Mouse (Mus musculus): ENCODE measurements at regions not wholly inside any gene's neighbourhood (a gene's known extent, or its start where the extent isn't known, plus 50 kb on each side); places are given as distances from the start of the nearest gene placed in this dataset.

DNA sequence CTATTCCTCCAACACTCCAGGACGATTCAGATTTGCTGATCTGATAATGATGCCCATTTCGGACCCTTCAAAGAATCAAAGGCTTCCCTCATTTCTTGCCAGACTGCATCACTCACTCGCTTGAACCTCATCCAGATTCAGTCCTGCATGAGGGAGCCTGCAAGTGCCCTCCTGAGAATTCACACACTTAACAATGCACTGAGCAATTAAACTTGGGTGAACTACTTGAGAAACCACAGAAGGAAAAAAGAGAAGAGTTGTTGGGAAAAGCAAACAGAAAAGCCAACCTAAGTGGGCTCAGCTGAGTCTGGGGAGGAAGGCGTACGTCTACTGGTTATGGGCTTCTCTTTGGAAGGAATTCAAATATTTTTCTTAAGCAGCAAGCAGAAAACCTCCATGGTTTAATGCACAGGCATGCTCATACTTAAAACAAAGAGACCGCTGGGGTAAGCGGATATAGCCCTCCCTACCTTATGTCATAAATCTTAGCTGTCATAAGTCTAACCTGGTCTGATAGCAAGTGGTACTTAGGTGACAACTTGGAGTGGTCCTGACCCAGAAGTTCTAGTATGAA, 343.6 kb upstream of the Jmjd1c start:
- no peak for TF ChIP-seq POLR2AphosphoS5 (IDR thresholded peaks at IDR 0.05; ENCODE audit: insufficient replicate concordance, low read depth, low read length)
- no peak for TF ChIP-seq GATA2 (IDR thresholded peaks at IDR 0.05; ENCODE audit: borderline replicate concordance, low read depth, low read length)
- no peak for TF ChIP-seq CTCF (IDR thresholded peaks at IDR 0.05; ENCODE audit: low read depth, low read length)
- Histone ChIP-seq H3K4me3 (ENCODE audit: low read depth, low read length) (no peak overlapping the region), H3K36me3 (replicated peaks) (no peaks in the 10 kb centered on the region), H3K4me1 (ENCODE audit: insufficient read depth, low read depth, low read length) (no peaks in the 10 kb centered on the region), H3K9me3 (replicated peaks) (peaks cover 4% of the 10 kb centered on the region; the same call in 1 of the 2 replicates), H3K27me3 (ENCODE audit: insufficient read depth, low read length) (no peaks in the 10 kb centered on the region)
- ATAC-seq (ENCODE audit: extremely low read depth, insufficient number of reproducible peaks, low FRiP score, poor library complexity, severe bottlenecking) (no peak), DNase-seq (ENCODE audit: low spot score) (no peak)

DNA sequence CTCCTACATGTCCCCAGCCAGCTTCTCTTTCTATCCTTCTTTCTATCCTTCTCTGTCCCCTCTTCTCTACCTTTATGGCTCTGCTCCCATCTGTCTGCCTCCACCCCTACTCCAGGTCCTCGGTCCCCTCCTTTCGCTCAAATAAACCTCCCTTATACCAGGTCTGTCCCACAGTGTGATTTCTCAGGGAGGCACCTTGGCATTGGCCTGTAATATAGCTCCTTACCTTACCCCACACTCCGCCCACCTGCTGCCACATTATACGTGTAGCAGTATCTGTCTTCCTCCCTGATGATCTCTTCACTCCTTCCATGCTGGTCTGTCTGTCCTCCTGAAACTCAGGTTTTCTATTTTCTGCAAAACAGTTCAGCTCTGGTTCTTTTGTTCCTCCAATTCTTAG, 339.1 kb upstream of the Jmjd1c start:
- Histone ChIP-seq H3K9me3 (replicated peaks) (peaks cover 10% of the 10 kb centered on the region; the same call in 1 of the 2 replicates), H3K36me3 (replicated peaks) (no peaks in the 10 kb centered on the region), H3K27me3 (ENCODE audit: insufficient read depth, low read length) (no peaks in the 10 kb centered on the region), H3K4me1 (ENCODE audit: insufficient read depth, low read depth, low read length) (no peaks in the 10 kb centered on the region), H3K4me3 (ENCODE audit: low read depth, low read length) (no peak overlapping the region)
- DNase-seq (ENCODE audit: low spot score): no peak
- TF ChIP-seq GATA2 (IDR thresholded peaks at IDR 0.05; ENCODE audit: borderline replicate concordance, low read depth, low read length) (no peak), CTCF (IDR thresholded peaks at IDR 0.05; ENCODE audit: low read depth, low read length) (no peak), GATA1 (IDR thresholded peaks at IDR 0.05; ENCODE audit: borderline replicate concordance, low read length) (no peak), TAL1 (conservative IDR thresholded peaks at IDR 0.05; ENCODE audit: low read depth, low read length) (no peak), POLR2AphosphoS5 (IDR thresholded peaks at IDR 0.05; ENCODE audit: insufficient replicate concordance, low read depth, low read length) (no peak)
- ATAC-seq (ENCODE audit: extremely low read depth, insufficient number of reproducible peaks, low FRiP score, poor library complexity, severe bottlenecking): no peak

DNA sequence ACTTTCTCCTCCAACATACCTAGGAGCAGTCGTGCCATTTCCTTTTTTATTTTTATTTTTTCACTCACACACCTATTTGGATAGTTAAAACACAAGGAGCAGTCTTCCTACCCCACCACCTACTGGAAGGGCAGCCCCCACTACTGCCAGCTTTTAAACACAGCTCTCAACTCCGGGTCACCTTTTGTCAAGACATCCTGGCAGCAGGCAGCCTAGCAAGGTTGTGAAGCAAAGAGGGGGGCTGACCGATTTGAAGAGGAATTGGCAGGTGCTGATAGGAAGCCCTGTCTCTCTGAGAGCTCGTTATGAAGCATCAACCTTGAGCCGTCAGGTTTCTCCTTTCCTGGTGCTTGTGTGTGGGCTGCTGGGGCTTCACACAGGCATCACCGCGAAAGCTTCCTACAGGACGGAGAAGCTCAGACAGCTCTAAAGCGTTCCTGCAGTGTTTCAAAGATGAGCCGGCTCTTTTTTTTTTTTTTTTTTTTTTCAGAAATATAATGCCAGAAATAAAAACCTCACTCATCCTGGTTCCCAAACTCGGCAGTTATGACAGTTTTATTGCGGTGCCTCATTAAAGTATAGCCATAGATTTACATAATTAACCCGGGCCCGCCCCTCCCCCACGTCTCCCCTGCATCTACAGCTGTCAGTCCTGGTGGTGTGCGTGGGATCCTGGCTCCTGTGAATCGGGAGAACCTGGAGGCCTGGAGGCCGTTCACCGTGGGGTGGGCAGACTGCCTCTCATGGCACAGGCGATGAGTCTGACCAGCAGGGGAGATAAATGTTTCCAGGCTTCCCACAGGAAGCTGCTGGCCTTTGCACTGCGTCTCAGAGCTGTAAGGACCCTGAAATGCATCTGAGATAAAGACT, 325.5 kb upstream of the Jmjd1c start:
- Histone ChIP-seq H3K9me3 (replicated peaks) (peaks cover 14% of the 10 kb centered on the region), H3K4me3 (ENCODE audit: low read depth, low read length) (no peak overlapping the region), H3K36me3 (replicated peaks) (no peaks in the 10 kb centered on the region), H3K4me1 (ENCODE audit: insufficient read depth, low read depth, low read length) (no peaks in the 10 kb centered on the region), H3K27me3 (ENCODE audit: insufficient read depth, low read length) (no peaks in the 10 kb centered on the region)
- TF ChIP-seq POLR2AphosphoS5 (IDR thresholded peaks at IDR 0.05; ENCODE audit: insufficient replicate concordance, low read depth, low read length) (no peak), CTCF (IDR thresholded peaks at IDR 0.05; ENCODE audit: low read depth, low read length) (no peak), TAL1 (conservative IDR thresholded peaks at IDR 0.05; ENCODE audit: low read depth, low read length) (no peak), GATA2 (IDR thresholded peaks at IDR 0.05; ENCODE audit: borderline replicate concordance, low read depth, low read length) (no peak), GATA1 (IDR thresholded peaks at IDR 0.05; ENCODE audit: borderline replicate concordance, low read length) (no peak)
- DNase-seq (ENCODE audit: low spot score) (no peak), ATAC-seq (ENCODE audit: extremely low read depth, insufficient number of reproducible peaks, low FRiP score, poor library complexity, severe bottlenecking) (no peak)

DNA sequence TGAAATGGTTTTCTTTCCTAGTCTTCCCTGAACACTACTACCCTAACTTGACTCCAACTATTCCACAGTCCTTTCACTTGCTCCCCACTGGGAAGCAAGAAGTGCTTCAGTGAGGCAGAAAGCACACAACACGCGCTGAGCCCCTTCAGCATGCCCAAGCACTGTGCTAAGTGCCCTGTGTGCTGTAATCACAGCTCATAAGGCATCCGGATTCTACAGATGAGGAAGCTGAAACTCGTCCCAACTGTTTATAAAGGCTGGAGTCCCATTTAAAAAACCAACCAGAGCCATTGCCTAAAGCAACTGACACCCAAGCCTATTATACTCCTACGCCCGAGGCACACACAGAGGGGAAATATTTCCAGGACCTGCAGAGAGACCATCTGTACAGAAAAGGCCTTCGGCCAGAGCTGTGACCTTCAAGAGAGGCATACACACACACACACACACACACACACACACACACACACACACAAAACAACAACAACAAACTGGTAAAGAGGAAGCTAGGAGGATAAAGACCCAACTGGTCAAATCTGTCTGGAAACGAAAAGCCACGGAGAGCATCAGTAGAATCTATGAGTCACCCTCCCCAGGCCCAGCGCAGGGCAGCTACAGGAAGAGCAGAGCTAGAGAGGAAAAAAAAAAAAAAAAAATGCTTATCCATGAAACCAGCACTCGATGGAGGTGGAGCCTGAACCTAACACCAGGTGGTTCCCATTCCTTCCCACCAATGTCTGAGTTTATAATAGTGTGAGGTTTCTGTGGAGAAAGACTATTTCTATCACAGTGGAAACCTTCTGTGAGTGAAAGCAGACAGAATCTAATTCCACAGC, 315.4 kb upstream of the Jmjd1c start:
- DNase-seq (ENCODE audit: low spot score): no peak
- no peak for ATAC-seq (ENCODE audit: extremely low read depth, insufficient number of reproducible peaks, low FRiP score, poor library complexity, severe bottlenecking)
- H3K27me3 ChIP-seq (ENCODE audit: insufficient read depth, low read length): no peaks in the 10 kb centered on the region
- no peaks in the 10 kb centered on the region for H3K36me3 ChIP-seq (replicated peaks)
- TF ChIP-seq POLR2AphosphoS5 (IDR thresholded peaks at IDR 0.05; ENCODE audit: insufficient replicate concordance, low read depth, low read length) (no peak), GATA1 (IDR thresholded peaks at IDR 0.05; ENCODE audit: borderline replicate concordance, low read length) (no peak), TAL1 (conservative IDR thresholded peaks at IDR 0.05; ENCODE audit: low read depth, low read length) (no peak), GATA2 (IDR thresholded peaks at IDR 0.05; ENCODE audit: borderline replicate concordance, low read depth, low read length) (no peak), CTCF (IDR thresholded peaks at IDR 0.05; ENCODE audit: low read depth, low read length) (no peak)
- H3K4me3 ChIP-seq (ENCODE audit: low read depth, low read length): no peak overlapping the region
- H3K9me3 ChIP-seq (replicated peaks): peaks cover 4% of the 10 kb centered on the region
- H3K4me1 ChIP-seq (ENCODE audit: insufficient read depth, low read depth, low read length): no peaks in the 10 kb centered on the region

DNA sequence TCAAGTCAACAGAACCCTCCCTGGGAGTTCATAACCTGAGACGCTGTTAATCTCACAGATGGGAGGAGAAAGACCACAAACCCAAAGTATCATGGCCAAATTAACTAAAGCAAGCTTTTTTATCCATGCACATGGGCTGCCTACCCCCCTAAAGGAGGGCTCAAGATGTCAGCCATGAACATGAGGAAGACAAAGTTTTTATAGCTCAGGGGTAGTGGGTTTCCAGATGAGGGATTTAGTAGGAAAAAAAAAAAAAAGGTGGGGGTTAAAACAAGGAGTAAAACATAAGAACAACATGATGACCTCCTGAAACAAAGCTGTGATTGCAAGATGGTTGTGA, 314.8 kb upstream of the Jmjd1c start:
- Histone ChIP-seq H3K9me3 (replicated peaks) (peaks cover 4% of the 10 kb centered on the region), H3K4me3 (ENCODE audit: low read depth, low read length) (no peak overlapping the region), H3K36me3 (replicated peaks) (no peaks in the 10 kb centered on the region), H3K4me1 (ENCODE audit: insufficient read depth, low read depth, low read length) (no peaks in the 10 kb centered on the region), H3K27me3 (ENCODE audit: insufficient read depth, low read length) (no peaks in the 10 kb centered on the region)
- no peak for ATAC-seq (ENCODE audit: extremely low read depth, insufficient number of reproducible peaks, low FRiP score, poor library complexity, severe bottlenecking)
- TF ChIP-seq CTCF (IDR thresholded peaks at IDR 0.05; ENCODE audit: low read depth, low read length): no peak
- no peak for TF ChIP-seq GATA1 (IDR thresholded peaks at IDR 0.05; ENCODE audit: borderline replicate concordance, low read length)
- TF ChIP-seq GATA2 (IDR thresholded peaks at IDR 0.05; ENCODE audit: borderline replicate concordance, low read depth, low read length): no peak
- no peak for TF ChIP-seq POLR2AphosphoS5 (IDR thresholded peaks at IDR 0.05; ENCODE audit: insufficient replicate concordance, low read depth, low read length)
- TF ChIP-seq TAL1 (conservative IDR thresholded peaks at IDR 0.05; ENCODE audit: low read depth, low read length): no peak
- DNase-seq (ENCODE audit: low spot score): no peak

DNA sequence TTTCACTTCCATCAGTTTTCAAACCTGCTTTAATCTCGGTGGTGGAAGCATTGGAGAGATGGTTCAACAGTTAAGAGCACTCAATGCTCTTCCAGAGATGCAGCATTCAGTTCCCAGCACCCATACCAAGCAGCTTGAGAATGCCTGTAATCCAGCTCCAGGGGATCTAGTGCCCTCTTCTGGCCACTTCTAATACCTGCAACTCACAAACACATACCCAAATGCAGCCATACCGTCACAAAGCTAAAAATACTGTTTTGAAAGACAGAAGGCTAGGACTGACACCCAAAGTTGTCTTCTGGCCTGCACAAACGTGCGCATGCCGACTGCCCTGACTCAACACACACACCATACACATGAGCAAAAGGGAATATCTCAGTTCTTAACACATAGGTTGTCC, 313.9 kb upstream of the Jmjd1c start:
- ATAC-seq (ENCODE audit: extremely low read depth, insufficient number of reproducible peaks, low FRiP score, poor library complexity, severe bottlenecking) (no peak), DNase-seq (ENCODE audit: low spot score) (no peak)
- no peaks in the 10 kb centered on the region for H3K4me1 ChIP-seq (ENCODE audit: insufficient read depth, low read depth, low read length)
- H3K27me3 ChIP-seq (ENCODE audit: insufficient read depth, low read length): no peaks in the 10 kb centered on the region
- H3K36me3 ChIP-seq (replicated peaks): no peaks in the 10 kb centered on the region
- TF ChIP-seq GATA1 (IDR thresholded peaks at IDR 0.05; ENCODE audit: borderline replicate concordance, low read length): no peak
- TF ChIP-seq CTCF (IDR thresholded peaks at IDR 0.05; ENCODE audit: low read depth, low read length): no peak
- TF ChIP-seq GATA2 (IDR thresholded peaks at IDR 0.05; ENCODE audit: borderline replicate concordance, low read depth, low read length): no peak
- TF ChIP-seq TAL1 (conservative IDR thresholded peaks at IDR 0.05; ENCODE audit: low read depth, low read length): no peak
- TF ChIP-seq POLR2AphosphoS5 (IDR thresholded peaks at IDR 0.05; ENCODE audit: insufficient replicate concordance, low read depth, low read length): no peak
- H3K9me3 ChIP-seq (replicated peaks): peaks cover 4% of the 10 kb centered on the region
- no peak overlapping the region for H3K4me3 ChIP-seq (ENCODE audit: low read depth, low read length)
